Mouse (Mus musculus): ENCODE results near the gene Gucd1. TPM values are rescaled to one million over a fixed set of nuclear protein-coding genes. Genes with fewer than 3 reads are reported as not detected.

The Gucd1 gene
- total and polyA plus RNA-seq, 3 experiments = 16.8 to 19.0 (median 18.0) TPM

DNA sequence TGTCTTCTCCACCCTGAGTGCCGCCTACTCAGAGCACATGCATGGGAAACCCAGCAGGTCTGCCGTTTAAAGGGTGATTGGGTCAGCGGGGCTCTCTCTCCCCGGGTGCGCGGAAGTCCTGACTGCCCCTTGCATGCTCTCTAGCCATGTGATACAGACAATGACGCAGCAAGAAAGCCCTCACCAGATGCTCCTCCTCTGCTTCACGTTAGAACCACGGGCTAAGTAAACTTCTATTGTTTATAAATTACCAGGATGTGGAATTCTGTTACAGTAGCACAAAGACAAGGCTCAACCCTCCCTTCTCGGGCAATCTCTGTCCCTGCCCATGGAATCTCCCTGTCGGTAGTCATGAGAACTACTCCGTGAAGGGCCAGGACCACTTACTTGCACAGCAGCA lies 33.4 kb upstream of the Gucd1 start:
- TF ChIP-seq NRF1 (IDR thresholded peaks at IDR 0.05; ENCODE audit: low read depth, low read length) = no peak
- no peak for TF ChIP-seq MAFK (IDR thresholded peaks at IDR 0.05; ENCODE audit: insufficient replicate concordance, low read length)
- TF ChIP-seq SIN3A (IDR thresholded peaks at IDR 0.05; ENCODE audit: low read length) = no peak
- no peak for TF ChIP-seq RAD21 (IDR thresholded peaks at IDR 0.05; ENCODE audit: low read depth, low read length)
- TF ChIP-seq PAX5 (IDR thresholded peaks at IDR 0.05; ENCODE audit: low read length) = no peak
- TF ChIP-seq HCFC1 (IDR thresholded peaks at IDR 0.05; ENCODE audit: low read depth, low read length) = no peak
- no peak for TF ChIP-seq UBTF (IDR thresholded peaks at IDR 0.05; ENCODE audit: low read depth, low read length)
- Histone ChIP-seq H3K27me3 (replicated peaks) (no peaks in the 10 kb centered on the region), H3K9me3 (replicated peaks; ENCODE audit: low read length) (no peaks in the 10 kb centered on the region), H3K4me2 (ENCODE audit: insufficient read depth, low read depth, poor library complexity, severe bottlenecking) (no peak overlapping the region), H3K4me1 (ENCODE audit: control insufficient read depth in 1 of 2, insufficient read depth in 2 of 2) (peaks cover 0 to 9% of the 10 kb centered on the region in 2 experiments; a peak in 2 of 4 replicates), H3K27ac (ENCODE audit: insufficient read depth, low read depth) (no peak overlapping the region), H3K9ac (ENCODE audit: insufficient read depth, low read depth) (no peak overlapping the region), H3K4me3 (replicated peaks in 1 of 3; ENCODE audit: low read depth in 2 of 3, low read length in 2 of 3, poor library complexity in 1 of 3) (no peak overlapping the region), H3K36me3 (replicated peaks in 1 of 2; ENCODE audit: control insufficient read depth in 1 of 2, insufficient read depth in 1 of 2, low read length in 1 of 2) (no peaks in the 10 kb centered on the region), H3K79me2 (replicated peaks; ENCODE audit: control insufficient read depth, extremely low read depth, insufficient read depth, poor library complexity, severe bottlenecking) (no peaks in the 10 kb centered on the region)
- in situ Hi-C loops (cut with MboI; ENCODE audit: low pct_ligation_motif_present, low pct_unique_long_range_greater_than_20kb, low sequenced_read_pairs) = no loop called here
- DNase-seq (ENCODE audit: extremely low read depth) = no peak
- dilution Hi-C loops (cut with MboI; ENCODE audit: extremely low pct_ligation_motif_present, extremely low pct_unique_long_range_greater_than_20kb, low sequenced_read_pairs) = no loop called here

DNA sequence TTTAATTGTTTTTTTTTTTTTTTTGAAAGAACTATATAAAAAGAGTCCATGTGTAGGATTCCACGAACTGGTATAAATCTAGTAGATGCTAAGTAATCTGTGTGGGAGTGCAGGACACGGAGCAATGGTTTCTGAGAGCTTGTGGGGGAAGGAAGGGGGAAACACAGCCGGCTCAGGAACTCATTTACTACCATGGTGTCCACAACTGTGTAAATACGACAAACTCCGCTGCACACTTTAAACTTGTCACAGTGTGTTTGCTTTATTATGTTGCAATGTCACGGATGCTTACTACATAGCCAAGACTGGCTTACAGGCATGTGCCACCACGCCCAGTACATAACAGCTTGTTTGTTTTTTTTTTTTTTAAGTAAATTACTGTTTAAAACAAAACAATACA lies 32.1 kb upstream of the Gucd1 start:
- no peak for TF ChIP-seq SMC3 (IDR thresholded peaks at IDR 0.05; ENCODE audit: low read depth, low read length)
- TF ChIP-seq MAFK (IDR thresholded peaks at IDR 0.05; ENCODE audit: insufficient replicate concordance, low read length) = no peak
- TF ChIP-seq NRF1 (IDR thresholded peaks at IDR 0.05; ENCODE audit: low read depth, low read length) = no peak
- no peak for TF ChIP-seq IRF4 (IDR thresholded peaks at IDR 0.05; ENCODE audit: low read depth, low read length)
- TF ChIP-seq POLR2A (IDR thresholded peaks at IDR 0.05; ENCODE audit: low read depth, low read length) = no peak
- TF ChIP-seq JUN (IDR thresholded peaks at IDR 0.05; ENCODE audit: insufficient read depth, low read depth, low read length) = no peak
- TF ChIP-seq TBP (conservative IDR thresholded peaks at IDR 0.05; ENCODE audit: low read depth, low read length) = no peak
- no peak for TF ChIP-seq GABPA (IDR thresholded peaks at IDR 0.05; ENCODE audit: insufficient replicate concordance, low read depth, low read length)
- no peak for TF ChIP-seq CHD1 (IDR thresholded peaks at IDR 0.05; ENCODE audit: low read depth, low read length)
- TF ChIP-seq NELFE (IDR thresholded peaks at IDR 0.05; ENCODE audit: low read depth, low read length) = no peak
- Histone ChIP-seq H3K36me3 (replicated peaks in 1 of 2; ENCODE audit: control insufficient read depth in 1 of 2, insufficient read depth in 1 of 2, low read length in 1 of 2) (no peaks in the 10 kb centered on the region), H3K27ac (ENCODE audit: insufficient read depth, low read depth) (no peak overlapping the region), H3K4me1 (ENCODE audit: control insufficient read depth in 1 of 2, insufficient read depth in 2 of 2) (peaks cover 0 to 8% of the 10 kb centered on the region in 2 experiments; a peak in 1 of 4 replicates), H3K4me2 (ENCODE audit: insufficient read depth, low read depth, poor library complexity, severe bottlenecking) (no peak overlapping the region), H3K27me3 (replicated peaks) (no peaks in the 10 kb centered on the region), H3K4me3 (replicated peaks in 1 of 3; ENCODE audit: low read depth in 2 of 3, low read length in 2 of 3, poor library complexity in 1 of 3) (no peak overlapping the region), H3K9ac (ENCODE audit: insufficient read depth, low read depth) (no peak overlapping the region), H3K9me3 (replicated peaks; ENCODE audit: low read length) (peaks cover 3% of the 10 kb centered on the region), H3K79me2 (replicated peaks; ENCODE audit: control insufficient read depth, extremely low read depth, insufficient read depth, poor library complexity, severe bottlenecking) (no peaks in the 10 kb centered on the region)
- DNase-seq (ENCODE audit: extremely low read depth) = no peak
- dilution Hi-C loops (cut with MboI; ENCODE audit: extremely low pct_ligation_motif_present, extremely low pct_unique_long_range_greater_than_20kb, low sequenced_read_pairs) = no loop called here
- in situ Hi-C loops (cut with MboI; ENCODE audit: low pct_ligation_motif_present, low pct_unique_long_range_greater_than_20kb, low sequenced_read_pairs) = no loop called here

Data from CH12.LX (cell line).